Mouse (Mus musculus) megakaryocyte-erythroid progenitor cell, adult 5-6 weeks (primary cell): ENCODE results near the gene Coro1b. TPM values are rescaled to one million over a fixed set of nuclear protein-coding genes. Genes with fewer than 3 reads are reported as not detected.

Experiments
- ATAC-seq: replicated peaks from 2 replicates; pipeline ENCODE4 v1.8.0; 2016; ENCODE audit warnings: mild to moderate bottlenecking, inconsistent platforms; ENCODE audit not compliant: severe bottlenecking, poor library complexity, low FRiP score, low TSS enrichment
- total RNA-seq, 2 experiments: library from RNA; stranded (forward) in 1 of 2; stranded (reverse) in 1 of 2; fragments of 200-1000, 215-1000 nt in 1 of 2; fragments of >200 nt in 1 of 2; fragmentation: Nextera tagmentation in 1 of 2; gene quantifications; 2 replicates each; pipeline ENCODE4 v1.2.3; 2014 to 2017

The Coro1b gene
- total RNA-seq, 2 experiments from 2014 or later: 97.1 to 123 TPM

GRCm38 (mm10) chr19:4203148-4203547 lies 54.7 kb downstream of the Coro1b start:
- ATAC-seq: no peak

Other genes starting within 250 kb of the Coro1b start
Only the 30 nearest of the 34 such genes appear.
- gene Unc93b1, start 213.4 kb upstream of the Coro1b start, total RNA-seq (2014; fragmentation: Nextera tagmentation): 9.1 and 10.4 TPM in 2 replicates
- gene Unc93b1, start 213.4 kb upstream of the Coro1b start, total RNA-seq (2017): 3.9 and 16.4 TPM in 2 replicates
- gene Aldh3b3, start 190.0 kb upstream of the Coro1b start, total RNA-seq (2014; fragmentation: Nextera tagmentation): not detected in 2 replicates
- not detected in 2 replicates for gene Aldh3b3, start 190.0 kb upstream of the Coro1b start, total RNA-seq (2017)
- gene Aldh3b2, start 176.3 kb upstream of the Coro1b start, total RNA-seq (2014; fragmentation: Nextera tagmentation): 0.50 TPM in 1 of 2 replicates, not detected in the other
- 0.99 TPM in 1 of 2 replicates, not detected in the other for gene Aldh3b2, start 176.3 kb upstream of the Coro1b start, total RNA-seq (2017)
- 5.6 and 8.0 TPM in 2 replicates for gene Acy3, start 162.0 kb upstream of the Coro1b start, total RNA-seq (2014; fragmentation: Nextera tagmentation)
- gene Acy3, start 162.0 kb upstream of the Coro1b start, total RNA-seq (2017): 2.3 and 2.5 TPM in 2 replicates
- gene Tbx10, start 155.9 kb upstream of the Coro1b start, total RNA-seq (2014; fragmentation: Nextera tagmentation): not detected in 2 replicates
- not detected in 2 replicates for gene Tbx10, start 155.9 kb upstream of the Coro1b start, total RNA-seq (2017)
- gene Nudt8, start 148.0 kb upstream of the Coro1b start, total RNA-seq (2014; fragmentation: Nextera tagmentation): 21.5 and 29.8 TPM in 2 replicates
- 19.5 and 21.1 TPM in 2 replicates for gene Nudt8, start 148.0 kb upstream of the Coro1b start, total RNA-seq (2017)
- 1.9 and 5.4 TPM in 2 replicates for gene Gm49405, start 148.0 kb upstream of the Coro1b start, total RNA-seq (2014; fragmentation: Nextera tagmentation)
- gene Gm49405, start 148.0 kb upstream of the Coro1b start, total RNA-seq (2017): 1.5 and 2.0 TPM in 2 replicates
- gene Doc2g, start 145.3 kb upstream of the Coro1b start, total RNA-seq (2014; fragmentation: Nextera tagmentation): 2.1 and 7.4 TPM in 2 replicates
- gene Doc2g, start 145.3 kb upstream of the Coro1b start, total RNA-seq (2017): 3.8 and 4.0 TPM in 2 replicates
- 210 and 232 TPM in 2 replicates for gene Ndufv1, start 135.8 kb upstream of the Coro1b start, total RNA-seq (2014; fragmentation: Nextera tagmentation)
- 285 and 306 TPM in 2 replicates for gene Ndufv1, start 135.8 kb upstream of the Coro1b start, total RNA-seq (2017)
- gene Gstp1, start 110.6 kb upstream of the Coro1b start, total RNA-seq (2014; fragmentation: Nextera tagmentation): 623 and 805 TPM in 2 replicates
- 123 and 220 TPM in 2 replicates for gene Gstp1, start 110.6 kb upstream of the Coro1b start, total RNA-seq (2017)
- not detected in 2 replicates for gene Gstp2, start 102.6 kb upstream of the Coro1b start, total RNA-seq (2014; fragmentation: Nextera tagmentation)
- gene Gstp2, start 102.6 kb upstream of the Coro1b start, total RNA-seq (2017): not detected in 2 replicates
- gene Gstp3, start 89.0 kb upstream of the Coro1b start, total RNA-seq (2014; fragmentation: Nextera tagmentation): 28.5 and 40.7 TPM in 2 replicates
- gene Gstp3, start 89.0 kb upstream of the Coro1b start, total RNA-seq (2017): 16.4 and 37.6 TPM in 2 replicates
- gene Cabp2, start 67.0 kb upstream of the Coro1b start, total RNA-seq (2014; fragmentation: Nextera tagmentation): not detected in 2 replicates
- gene Cabp2, start 67.0 kb upstream of the Coro1b start, total RNA-seq (2017): not detected in 2 replicates
- gene Cdk2ap2, start 51.4 kb upstream of the Coro1b start, total RNA-seq (2014; fragmentation: Nextera tagmentation): 65.1 and 75.8 TPM in 2 replicates
- 6.7 and 16.1 TPM in 2 replicates for gene Cdk2ap2, start 51.4 kb upstream of the Coro1b start, total RNA-seq (2017)
- 42.3 and 44.1 TPM in 2 replicates for gene Pitpnm1, start 48.6 kb upstream of the Coro1b start, total RNA-seq (2014; fragmentation: Nextera tagmentation)
- gene Pitpnm1, start 48.6 kb upstream of the Coro1b start, total RNA-seq (2017): 7.4 and 7.7 TPM in 2 replicates
- gene Aip, start 22.8 kb upstream of the Coro1b start, total RNA-seq (2014; fragmentation: Nextera tagmentation): 25.9 and 31.2 TPM in 2 replicates
- 16.9 and 23.2 TPM in 2 replicates for gene Aip, start 22.8 kb upstream of the Coro1b start, total RNA-seq (2017)
- gene Gpr152, start 8.8 kb upstream of the Coro1b start, total RNA-seq (2014; fragmentation: Nextera tagmentation): not detected in 2 replicates
- gene Gpr152, start 8.8 kb upstream of the Coro1b start, total RNA-seq (2017): not detected in 2 replicates
- gene Cabp4, start 4.6 kb upstream of the Coro1b start, total RNA-seq (2014; fragmentation: Nextera tagmentation): 0.39 and 1.5 TPM in 2 replicates
- gene Cabp4, start 4.6 kb upstream of the Coro1b start, total RNA-seq (2017): not detected in 2 replicates
- gene Ptprcap, start 5.0 kb downstream of the Coro1b start, total RNA-seq (2014; fragmentation: Nextera tagmentation): 53.0 and 63.6 TPM in 2 replicates
- 104 and 112 TPM in 2 replicates for gene Ptprcap, start 5.0 kb downstream of the Coro1b start, total RNA-seq (2017)
- 60.4 and 60.9 TPM in 2 replicates for gene Rps6kb2, start 14.7 kb downstream of the Coro1b start, total RNA-seq (2014; fragmentation: Nextera tagmentation)
- 14.7 and 39.7 TPM in 2 replicates for gene Rps6kb2, start 14.7 kb downstream of the Coro1b start, total RNA-seq (2017)
- 8.1 and 10.9 TPM in 2 replicates for gene Carns1, start 26.9 kb downstream of the Coro1b start, total RNA-seq (2014; fragmentation: Nextera tagmentation)
- 0.19 and 1.0 TPM in 2 replicates for gene Carns1, start 26.9 kb downstream of the Coro1b start, total RNA-seq (2017)
- 17.1 and 30.7 TPM in 2 replicates for gene Tbc1d10c, start 42.7 kb downstream of the Coro1b start, total RNA-seq (2014; fragmentation: Nextera tagmentation)
- 7.1 and 9.3 TPM in 2 replicates for gene Tbc1d10c, start 42.7 kb downstream of the Coro1b start, total RNA-seq (2017)
- 392 and 411 TPM in 2 replicates for gene Ppp1ca, start 43.4 kb downstream of the Coro1b start, total RNA-seq (2014; fragmentation: Nextera tagmentation)
- 411 and 530 TPM in 2 replicates for gene Ppp1ca, start 43.4 kb downstream of the Coro1b start, total RNA-seq (2017)
- 35.5 and 47.7 TPM in 2 replicates for gene Rad9a, start 53.0 kb downstream of the Coro1b start, total RNA-seq (2014; fragmentation: Nextera tagmentation)
- gene Rad9a, start 53.0 kb downstream of the Coro1b start, total RNA-seq (2017): 17.5 and 29.6 TPM in 2 replicates
- 4.6 and 6.9 TPM in 2 replicates for gene Clcf1, start 65.6 kb downstream of the Coro1b start, total RNA-seq (2014; fragmentation: Nextera tagmentation)
- 0.99 TPM in 1 of 2 replicates, not detected in the other for gene Clcf1, start 65.6 kb downstream of the Coro1b start, total RNA-seq (2017)
- gene AC109138.7, start 65.7 kb downstream of the Coro1b start, total RNA-seq (2014; fragmentation: Nextera tagmentation): 2.1 TPM in 1 of 2 replicates, not detected in the other
- not detected in 2 replicates for gene AC109138.7, start 65.7 kb downstream of the Coro1b start, total RNA-seq (2017)
- gene Pold4, start 83.3 kb downstream of the Coro1b start, total RNA-seq (2014; fragmentation: Nextera tagmentation): 20.0 and 22.3 TPM in 2 replicates
- 27.2 and 28.2 TPM in 2 replicates for gene Pold4, start 83.3 kb downstream of the Coro1b start, total RNA-seq (2017)
- 5.9 and 27.6 TPM in 2 replicates for gene Ssh3, start 120.6 kb downstream of the Coro1b start, total RNA-seq (2014; fragmentation: Nextera tagmentation)
- 7.0 and 8.6 TPM in 2 replicates for gene Ssh3, start 120.6 kb downstream of the Coro1b start, total RNA-seq (2017)
- 1.0 and 2.2 TPM in 2 replicates for gene Ankrd13d, start 134.5 kb downstream of the Coro1b start, total RNA-seq (2014; fragmentation: Nextera tagmentation)
- gene Ankrd13d, start 134.5 kb downstream of the Coro1b start, total RNA-seq (2017): 0.61 TPM in 1 of 2 replicates, not detected in the other
- gene Grk2, start 157.6 kb downstream of the Coro1b start, total RNA-seq (2014; fragmentation: Nextera tagmentation): 103 and 118 TPM in 2 replicates
- 81.8 and 93.1 TPM in 2 replicates for gene Grk2, start 157.6 kb downstream of the Coro1b start, total RNA-seq (2017)